Comparison of ENCODE assay signal across 14 mouse cellular contexts in the genomic region with DNA sequence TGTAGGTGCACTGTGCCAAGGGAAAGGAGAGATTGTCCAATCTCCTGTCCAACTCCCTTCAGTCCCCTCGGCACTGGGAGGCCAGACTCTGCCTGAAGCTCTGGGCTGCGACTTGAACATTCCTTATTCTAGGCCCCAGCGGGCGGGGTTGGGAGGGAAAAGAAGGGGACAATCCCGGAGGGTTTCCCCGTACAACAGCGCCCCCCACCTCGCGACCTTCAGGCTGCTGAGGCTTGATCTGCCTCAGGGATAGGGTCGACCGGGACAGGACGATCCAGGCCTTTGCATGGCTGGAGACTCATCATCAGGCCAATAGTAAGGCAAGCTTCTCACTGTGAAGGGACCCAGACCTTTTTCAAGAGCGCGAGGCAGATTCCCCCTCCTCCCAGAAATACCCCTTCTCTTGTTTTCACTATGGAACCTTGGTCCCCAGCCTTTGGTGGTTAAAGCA. TPM values are rescaled to one million over a fixed set of nuclear protein-coding genes. Genes with fewer than 3 reads are reported as not detected.
DNase-seq lines count a peak whose midpoint lies in the region; ATAC-seq lines count a peak whose summit lies in the region.
"Had no signal": no experiment of that assay in that cellular context is flagged by ENCODE, and none has a peak within 500 bp of the region (broad histone marks: within the 10 kb centered on the region; RNA-seq: fewer than 3 reads in every experiment).

No protein-coding gene starts in this region.

- no peak overlapping the region for H3K9ac ChIP-seq in lung, embryonic 16.5 days (ENCODE audit: low read length)
- peak overlapping the region; percentile 78 for H3K9ac ChIP-seq in forebrain, embryonic 12.5 days
- H3K9ac ChIP-seq in midbrain, embryonic 13.5 days (replicated peaks): peak overlapping the region; percentile 42; the same call in 1 of the 2 replicates
- H3K9ac ChIP-seq in kidney, embryonic 15.5 days: no peak overlapping the region
- H3K9ac ChIP-seq: stomach, embryonic 15.5 days had no signal

- peak; percentile 4; the same call in 1 of the 2 replicates for ATAC-seq in lung, embryonic 16.5 days (ENCODE audit: low read depth)
- peak; percentile 21; the same call in 1 of the 2 replicates for ATAC-seq in forebrain, embryonic 12.5 days (ENCODE audit: low FRiP score)
- no peak for ATAC-seq in midbrain, embryonic 13.5 days
- no peak for ATAC-seq in kidney, embryonic 15.5 days (replicated peaks; ENCODE audit: low FRiP score)

- no peak for DNase-seq in lung, postnatal 14 days
- peak; percentile 68 for DNase-seq in embryo, embryonic 11 days
- DNase-seq in Muller cell, postnatal 12 days (ENCODE audit: inconsistent ontology term): no peak
- DNase-seq: adrenal gland, postnatal 14 days; cerebellum, adult 9-10 months had no signal

- no peak overlapping the region for H3K27ac ChIP-seq in lung, embryonic 16.5 days (ENCODE audit: low read length)
- peak overlapping the region; percentile 81 for H3K27ac ChIP-seq in forebrain, embryonic 12.5 days
- peak overlapping the region; percentile 54; the same call in 1 of the 2 replicates for H3K27ac ChIP-seq in midbrain, embryonic 13.5 days
- no peak overlapping the region for H3K27ac ChIP-seq in kidney, embryonic 15.5 days
- H3K27ac ChIP-seq: macrophage; stomach, embryonic 15.5 days had no signal

- no peak overlapping the region for H3K4me2 ChIP-seq in lung, embryonic 16.5 days (ENCODE audit: low read depth, low read length)
- H3K4me2 ChIP-seq in forebrain, embryonic 12.5 days: peak overlapping the region; percentile 48
- H3K4me2 ChIP-seq in midbrain, embryonic 13.5 days (replicated peaks): peak overlapping the region; percentile 29
- no peak overlapping the region for H3K4me2 ChIP-seq in kidney, embryonic 15.5 days

- no peaks in the 10 kb centered on the region for H3K36me3 ChIP-seq in lung, embryonic 16.5 days (ENCODE audit: control insufficient read depth, insufficient read depth, low read length)
- no peaks in the 10 kb centered on the region for H3K36me3 ChIP-seq in forebrain, embryonic 12.5 days (replicated peaks)
- H3K36me3 ChIP-seq in midbrain, embryonic 13.5 days: no peaks in the 10 kb centered on the region
- no peaks in the 10 kb centered on the region for H3K36me3 ChIP-seq in kidney, embryonic 15.5 days
- H3K36me3 ChIP-seq: G1E; stomach, embryonic 15.5 days had no signal

- H3K27me3 ChIP-seq in lung, embryonic 16.5 days (ENCODE audit: control insufficient read depth, insufficient read depth, low read depth, low read length): peaks cover 97% of the 10 kb centered on the region
- H3K27me3 ChIP-seq in forebrain, embryonic 12.5 days: peaks cover 97% of the 10 kb centered on the region
- peaks cover 99% of the 10 kb centered on the region for H3K27me3 ChIP-seq in midbrain, embryonic 13.5 days
- peaks cover 100% of the 10 kb centered on the region for H3K27me3 ChIP-seq in kidney, embryonic 15.5 days

- WGBS in lung, embryonic 16.5 days: 3% methylated on average over 14 of the region's 14 CpGs
- WGBS in forebrain, embryonic 12.5 days: under 1% methylated on average over 14 of the region's 14 CpGs
- WGBS in midbrain, embryonic 13.5 days: under 1% methylated on average over 14 of the region's 14 CpGs
- WGBS in kidney, embryonic 15.5 days: 2% methylated on average over 14 of the region's 14 CpGs

- peaks cover 11% of the 10 kb centered on the region for H3K4me1 ChIP-seq in lung, embryonic 16.5 days (replicated peaks; ENCODE audit: control insufficient read depth, insufficient read depth, low read length)
- peaks cover 33% of the 10 kb centered on the region for H3K4me1 ChIP-seq in forebrain, embryonic 12.5 days
- H3K4me1 ChIP-seq in midbrain, embryonic 13.5 days (replicated peaks): peaks cover 33% of the 10 kb centered on the region
- H3K4me1 ChIP-seq in kidney, embryonic 15.5 days: peaks cover 30% of the 10 kb centered on the region

- H3K9me3 ChIP-seq in lung, embryonic 16.5 days (ENCODE audit: control insufficient read depth, low read length): no peaks in the 10 kb centered on the region
- no peaks in the 10 kb centered on the region for H3K9me3 ChIP-seq in forebrain, embryonic 12.5 days
- no peaks in the 10 kb centered on the region for H3K9me3 ChIP-seq in midbrain, embryonic 13.5 days
- no peaks in the 10 kb centered on the region for H3K9me3 ChIP-seq in kidney, embryonic 15.5 days (replicated peaks)
- H3K9me3 ChIP-seq: G1E; stomach, embryonic 15.5 days had no signal

- H3K4me3 ChIP-seq in lung, embryonic 16.5 days (ENCODE audit: low read length): no peak overlapping the region
- peak overlapping the region; percentile 61 for H3K4me3 ChIP-seq in forebrain, embryonic 12.5 days (replicated peaks)
- H3K4me3 ChIP-seq in midbrain, embryonic 13.5 days (replicated peaks): peak overlapping the region; percentile 46
- no peak overlapping the region for H3K4me3 ChIP-seq in kidney, embryonic 15.5 days (replicated peaks)
- H3K4me3 ChIP-seq: stomach, embryonic 15.5 days had no signal

RNA-seq across cellular contexts. Expression of a gene that starts 3.0 kb away (rescaled TPM):
- polyA plus RNA-seq in lung, embryonic 16.5 days (2015; fragmentation: Nextera tagmentation; extraction: Ambion mirVana): 0.26 and 0.69 TPM in 2 replicates
- polyA plus RNA-seq in forebrain, embryonic 12.5 days (2016; fragmentation: Nextera tagmentation; extraction: Ambion mirVana): 68.0 and 102 TPM in 2 replicates
- 22.4 and 22.9 TPM in 2 replicates for polyA plus RNA-seq in midbrain, embryonic 13.5 days (2015; fragmentation: Nextera tagmentation; extraction: Ambion mirVana)
- polyA plus RNA-seq in kidney, embryonic 15.5 days (2015; fragmentation: Nextera tagmentation; extraction: Ambion mirVana): 0.35 and 3.4 TPM in 2 replicates
- polyA plus RNA-seq: G1E, macrophage had no signal

RNA-seq across cellular contexts. Expression of a gene that starts 15.7 kb away (rescaled TPM):
- not detected in 2 replicates for polyA plus RNA-seq in lung, embryonic 16.5 days (2015; fragmentation: Nextera tagmentation; extraction: Ambion mirVana)
- 10.1 and 15.7 TPM in 2 replicates for polyA plus RNA-seq in forebrain, embryonic 12.5 days (2016; fragmentation: Nextera tagmentation; extraction: Ambion mirVana)
- 3.1 and 4.4 TPM in 2 replicates for polyA plus RNA-seq in midbrain, embryonic 13.5 days (2015; fragmentation: Nextera tagmentation; extraction: Ambion mirVana)
- polyA plus RNA-seq in kidney, embryonic 15.5 days (2015; fragmentation: Nextera tagmentation; extraction: Ambion mirVana): 0.24 TPM in 1 of 2 replicates, not detected in the other
- polyA plus RNA-seq: G1E; heart, postnatal 0 days; kidney, embryonic 14.5 days; macrophage had no signal

Comparison
In these comparisons a context has a peak if more than half of its experiments do, and no peak if none do; other contexts are left out.
1. ATAC-seq: peak in lung, embryonic 16.5 days (single experiment) and forebrain, embryonic 12.5 days (single experiment); none in midbrain, embryonic 13.5 days (single experiment) and kidney, embryonic 15.5 days (single experiment).
2. H3K27ac ChIP-seq: peak in forebrain, embryonic 12.5 days (single experiment) and midbrain, embryonic 13.5 days (single experiment); none in lung, embryonic 16.5 days (single experiment) and kidney, embryonic 15.5 days (single experiment).
3. H3K4me2 ChIP-seq: peak in forebrain, embryonic 12.5 days (single experiment) and midbrain, embryonic 13.5 days (single experiment); none in lung, embryonic 16.5 days (single experiment) and kidney, embryonic 15.5 days (single experiment).
4. H3K4me3 ChIP-seq: peak in forebrain, embryonic 12.5 days (single experiment) and midbrain, embryonic 13.5 days (single experiment); none in lung, embryonic 16.5 days (single experiment) and kidney, embryonic 15.5 days (single experiment).
5. H3K9ac ChIP-seq: peak in forebrain, embryonic 12.5 days (single experiment) and midbrain, embryonic 13.5 days (single experiment); none in lung, embryonic 16.5 days (single experiment) and kidney, embryonic 15.5 days (single experiment).